In genomic region chr7:136213057-136213961, GRCm38 (mm10) we compare ENCODE assay signal across 15 mouse cellular contexts.
DNase-seq lines count a peak whose midpoint lies in the region; ATAC-seq lines count a peak whose summit lies in the region.
"Had no signal": no experiment of that assay in that cellular context is flagged by ENCODE, and none has a peak within 500 bp of the region (broad histone marks: within the 10 kb centered on the region; RNA-seq: fewer than 3 reads in every experiment).

No protein-coding gene starts in this region.

- WGBS in limb, embryonic 10.5 days: 24% methylated on average over 11 of the region's 11 CpGs
- WGBS in intestine, embryonic 15.5 days: 57% methylated on average over 11 of the region's 11 CpGs

- peaks cover 89% of the 10 kb centered on the region for H3K4me1 ChIP-seq in limb, embryonic 10.5 days
- peaks cover 3% of the 10 kb centered on the region; the same call in 1 of the 2 replicates for H3K4me1 ChIP-seq in intestine, embryonic 15.5 days (replicated peaks)

- no peak for ATAC-seq in intestine, embryonic 15.5 days
- ATAC-seq: midbrain, embryonic 16.5 days had no signal

- H3K4me2 ChIP-seq in intestine, embryonic 15.5 days (replicated peaks): no peak overlapping the region
- H3K4me2 ChIP-seq: hindbrain, embryonic 15.5 days; neural tube, embryonic 13.5 days had no signal

- no peak overlapping the region for H3K4me3 ChIP-seq in limb, embryonic 10.5 days
- H3K4me3 ChIP-seq in intestine, embryonic 15.5 days (replicated peaks): no peak overlapping the region
- H3K4me3 ChIP-seq: hindbrain, embryonic 15.5 days; neural tube, embryonic 13.5 days had no signal

- intact Hi-C loops in gastrocnemius, postnatal 14 days (cut with DNase I; ENCODE audit: low total_unique reads): no loop called here

- peaks cover 27% of the 10 kb centered on the region for H3K27me3 ChIP-seq in limb, embryonic 10.5 days (ENCODE audit: low read depth, poor library complexity, severe bottlenecking)
- H3K27me3 ChIP-seq in intestine, embryonic 15.5 days (replicated peaks): no peaks in the 10 kb centered on the region
- H3K27me3 ChIP-seq: hindbrain, embryonic 15.5 days; neural tube, embryonic 13.5 days had no signal

- DNase-seq in gastrocnemius, postnatal 14 days: peak; percentile 25
- no peak for DNase-seq in gastrocnemius, postnatal 25 days
- peak; percentile 26 for DNase-seq in Muller cell, postnatal 12 days (ENCODE audit: inconsistent ontology term)
- peak; percentile 54 for DNase-seq in embryo, embryonic 11 days
- no peak for DNase-seq in limb, embryonic 10.5 days (ENCODE audit: low spot score)
- no peak for DNase-seq in spleen, postnatal 14 days (ENCODE audit: low spot score in 2 of 2)
- no peak for DNase-seq in adrenal gland, postnatal 25 days
- DNase-seq: adrenal gland, postnatal 14 days; gastrocnemius, postnatal 36 days had no signal

- no peaks in the 10 kb centered on the region for H3K9me3 ChIP-seq in limb, embryonic 10.5 days (replicated peaks)
- no peaks in the 10 kb centered on the region for H3K9me3 ChIP-seq in intestine, embryonic 15.5 days
- H3K9me3 ChIP-seq: hindbrain, embryonic 15.5 days; neural tube, embryonic 13.5 days had no signal

- peak overlapping the region; percentile 87 for H3K27ac ChIP-seq in limb, embryonic 10.5 days
- no peak overlapping the region for H3K27ac ChIP-seq in intestine, embryonic 15.5 days
- H3K27ac ChIP-seq: hindbrain, embryonic 15.5 days; kidney, postnatal 0 days; liver, embryonic 14.5 days; neural tube, embryonic 13.5 days had no signal

- no peak overlapping the region for H3K9ac ChIP-seq in intestine, embryonic 15.5 days
- H3K9ac ChIP-seq: hindbrain, embryonic 15.5 days; liver, embryonic 14.5 days; neural tube, embryonic 13.5 days had no signal

- no peaks in the 10 kb centered on the region for H3K36me3 ChIP-seq in limb, embryonic 10.5 days
- H3K36me3 ChIP-seq in intestine, embryonic 15.5 days: no peaks in the 10 kb centered on the region
- H3K36me3 ChIP-seq: hindbrain, embryonic 15.5 days; neural tube, embryonic 13.5 days had no signal

Comparison
In these comparisons a context has a peak if more than half of its experiments do, and no peak if none do; other contexts are left out.
1. DNase-seq: peak in gastrocnemius, postnatal 14 days (single experiment), Muller cell, postnatal 12 days (single experiment) and embryo, embryonic 11 days (single experiment); none in gastrocnemius, postnatal 25 days (single experiment), limb, embryonic 10.5 days (single experiment), spleen, postnatal 14 days (0 of 2) and adrenal gland, postnatal 25 days (single experiment).